Mouse (Mus musculus): ENCODE results near the gene Gpc5. TPM values are rescaled to one million over a fixed set of nuclear protein-coding genes. Genes with fewer than 3 reads are reported as not detected.

Gene Gpc5
- polyA plus RNA-seq, 1 experiment from 2014 or later = 1.4 TPM

GRCm38 (mm10) chr14:115118626-115119025 is 26.6 kb downstream of the Gpc5 start:
- H3K27ac ChIP-seq = no peak overlapping the region
- H3K9ac ChIP-seq = no peak overlapping the region
- H3K4me3 ChIP-seq = no peak overlapping the region
- H3K36me3 ChIP-seq = no peaks in the 10 kb centered on the region
- H3K27me3 ChIP-seq = no peaks in the 10 kb centered on the region
- ATAC-seq (ENCODE audit: insufficient number of reproducible peaks, insufficient read depth, low FRiP score, low TSS enrichment) = no peak
- no peaks in the 10 kb centered on the region for H3K9me3 ChIP-seq
- H3K4me1 ChIP-seq = no peaks in the 10 kb centered on the region
- WGBS = 79% methylated on average over 9 of the region's 9 CpGs
- no peak overlapping the region for H3K4me2 ChIP-seq (replicated peaks)

GRCm38 (mm10) chr14:115148821-115149220 is 56.8 kb downstream of the Gpc5 start:
- 77% methylated on average over 3 of the region's 3 CpGs for WGBS
- Histone ChIP-seq H3K27ac (no peak overlapping the region), H3K9ac (no peak overlapping the region), H3K9me3 (no peaks in the 10 kb centered on the region), H3K4me2 (replicated peaks) (no peak overlapping the region), H3K36me3 (no peaks in the 10 kb centered on the region), H3K4me1 (no peaks in the 10 kb centered on the region), H3K27me3 (no peaks in the 10 kb centered on the region), H3K4me3 (no peak overlapping the region)
- no peak for ATAC-seq (ENCODE audit: insufficient number of reproducible peaks, insufficient read depth, low FRiP score, low TSS enrichment)

- Histone ChIP-seq H3K36me3 (no peaks in the 10 kb centered on the region), H3K4me3 (no peak overlapping the region), H3K27me3 (no peaks in the 10 kb centered on the region), H3K27ac (no peak overlapping the region), H3K9ac (no peak overlapping the region), H3K9me3 (no peaks in the 10 kb centered on the region), H3K4me2 (replicated peaks) (no peak overlapping the region), H3K4me1 (no peaks in the 10 kb centered on the region)
- 58% methylated on average over 4 of the region's 4 CpGs for WGBS
- no peak for ATAC-seq (ENCODE audit: insufficient number of reproducible peaks, insufficient read depth, low FRiP score, low TSS enrichment)
Measured at GRCm38 (mm10) chr14:115156597-115156996, 64.6 kb downstream of the Gpc5 start.

DNA sequence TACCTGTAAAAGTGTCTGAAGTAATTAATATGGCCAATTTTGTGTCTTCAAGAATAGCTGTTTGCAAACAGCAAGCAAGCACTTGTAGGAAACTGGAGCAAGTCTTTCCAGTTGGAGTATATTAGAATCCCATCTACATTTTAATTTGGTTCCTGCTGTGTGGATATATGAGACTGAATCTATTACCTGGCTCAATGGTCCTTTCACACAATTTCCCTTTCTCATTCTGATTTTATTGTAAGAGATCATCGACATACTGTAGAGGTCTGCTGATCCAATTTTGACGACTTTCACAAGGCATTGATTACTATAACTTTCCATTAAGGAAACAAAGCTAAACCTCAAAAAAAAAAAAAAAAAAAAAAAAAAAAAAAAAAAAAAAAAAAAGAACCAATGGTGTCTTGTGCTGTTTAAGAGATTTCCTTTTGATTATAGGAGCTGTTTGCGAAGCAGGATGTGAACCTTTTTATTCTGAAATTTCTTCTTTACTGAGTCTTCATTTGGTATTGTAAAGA is 85.4 kb downstream of the Gpc5 start:
- Histone ChIP-seq H3K4me1 (no peaks in the 10 kb centered on the region), H3K27ac (no peak overlapping the region), H3K36me3 (no peaks in the 10 kb centered on the region), H3K27me3 (no peaks in the 10 kb centered on the region), H3K9ac (no peak overlapping the region), H3K9me3 (no peaks in the 10 kb centered on the region), H3K4me3 (no peak overlapping the region), H3K4me2 (replicated peaks) (no peak overlapping the region)
- ATAC-seq (ENCODE audit: insufficient number of reproducible peaks, insufficient read depth, low FRiP score, low TSS enrichment) = no peak
- 59% methylated on average over 3 of the region's 3 CpGs for WGBS

DNA sequence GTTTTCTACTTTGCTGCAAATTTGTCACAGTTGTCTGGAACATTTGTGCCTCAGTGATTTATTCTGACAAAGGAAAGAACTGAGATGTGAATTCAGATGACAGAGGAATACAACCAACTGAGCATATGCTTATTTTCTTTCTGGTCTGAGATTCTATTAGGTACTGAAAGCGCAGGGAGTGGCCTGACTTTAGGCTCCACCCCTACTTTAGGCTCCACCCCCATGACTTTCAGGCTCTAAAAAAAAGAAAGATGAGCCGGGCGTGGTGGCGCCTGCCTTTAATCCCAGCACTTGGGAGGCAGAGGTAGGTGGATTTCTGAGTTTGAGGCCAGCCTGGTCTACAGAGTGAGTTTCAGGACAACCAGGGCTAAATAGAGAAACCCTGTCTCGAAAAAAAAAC is 87.9 kb downstream of the Gpc5 start:
- no peaks in the 10 kb centered on the region for H3K27me3 ChIP-seq
- no peak overlapping the region for H3K9ac ChIP-seq
- H3K4me1 ChIP-seq = no peaks in the 10 kb centered on the region
- no peak for ATAC-seq (ENCODE audit: insufficient number of reproducible peaks, insufficient read depth, low FRiP score, low TSS enrichment)
- no peaks in the 10 kb centered on the region for H3K9me3 ChIP-seq
- no peaks in the 10 kb centered on the region for H3K36me3 ChIP-seq
- no peak overlapping the region for H3K27ac ChIP-seq
- H3K4me3 ChIP-seq = no peak overlapping the region
- H3K4me2 ChIP-seq (replicated peaks) = no peak overlapping the region
- 73% methylated on average over 5 of the region's 5 CpGs for WGBS

DNA sequence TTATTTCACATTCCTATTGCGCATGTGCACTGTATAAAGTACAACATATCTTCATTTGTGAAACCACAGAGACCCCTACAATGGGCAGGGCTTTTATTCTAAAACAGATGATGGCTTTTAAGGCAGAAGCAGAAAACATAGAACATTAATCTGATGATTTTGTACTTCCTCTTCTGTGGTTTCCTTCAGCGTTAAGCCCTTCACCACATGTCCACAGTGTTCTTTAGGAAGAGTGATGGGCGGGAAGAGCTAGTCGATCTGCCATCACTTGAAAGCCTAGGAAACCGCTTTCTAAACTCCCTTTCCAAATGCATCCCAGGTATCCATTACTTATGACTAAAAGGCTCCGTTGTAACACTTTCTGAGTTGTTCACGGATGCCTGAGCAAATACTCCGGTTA is 96.2 kb downstream of the Gpc5 start:
- H3K9me3 ChIP-seq = no peaks in the 10 kb centered on the region
- 70% methylated on average over 8 of the region's 8 CpGs for WGBS
- no peaks in the 10 kb centered on the region for H3K36me3 ChIP-seq
- no peaks in the 10 kb centered on the region; the same call in 1 of the 2 replicates for H3K27me3 ChIP-seq
- no peaks in the 10 kb centered on the region for H3K4me1 ChIP-seq
- H3K9ac ChIP-seq = no peak overlapping the region
- H3K4me3 ChIP-seq = no peak overlapping the region
- no peak overlapping the region for H3K27ac ChIP-seq
- ATAC-seq (ENCODE audit: insufficient number of reproducible peaks, insufficient read depth, low FRiP score, low TSS enrichment) = no peak
- H3K4me2 ChIP-seq (replicated peaks) = no peak overlapping the region

- no peak for ATAC-seq (ENCODE audit: insufficient number of reproducible peaks, insufficient read depth, low FRiP score, low TSS enrichment)
- Histone ChIP-seq H3K36me3 (no peaks in the 10 kb centered on the region), H3K9ac (no peak overlapping the region), H3K4me3 (no peak overlapping the region), H3K4me2 (replicated peaks) (no peak overlapping the region), H3K9me3 (no peaks in the 10 kb centered on the region), H3K4me1 (no peaks in the 10 kb centered on the region), H3K27ac (no peak overlapping the region), H3K27me3 (no peaks in the 10 kb centered on the region)
- WGBS = 75% methylated on average over 5 of the region's 5 CpGs
Measured at GRCm38 (mm10) chr14:115228075-115228474, 136.1 kb downstream of the Gpc5 start.

- H3K9me3 ChIP-seq = no peaks in the 10 kb centered on the region
- peaks cover 5% of the 10 kb centered on the region; the same call in 1 of the 2 replicates for H3K4me1 ChIP-seq
- ATAC-seq (ENCODE audit: insufficient number of reproducible peaks, insufficient read depth, low FRiP score, low TSS enrichment) = no peak
- no peak overlapping the region for H3K9ac ChIP-seq
- no peak overlapping the region for H3K4me3 ChIP-seq
- no peaks in the 10 kb centered on the region for H3K27me3 ChIP-seq
- H3K4me2 ChIP-seq (replicated peaks) = no peak overlapping the region
- 29% methylated on average over 4 of the region's 4 CpGs for WGBS
- H3K36me3 ChIP-seq = no peaks in the 10 kb centered on the region
- no peak overlapping the region for H3K27ac ChIP-seq
Measured at GRCm38 (mm10) chr14:115236387-115236786, 144.4 kb downstream of the Gpc5 start.

DNA sequence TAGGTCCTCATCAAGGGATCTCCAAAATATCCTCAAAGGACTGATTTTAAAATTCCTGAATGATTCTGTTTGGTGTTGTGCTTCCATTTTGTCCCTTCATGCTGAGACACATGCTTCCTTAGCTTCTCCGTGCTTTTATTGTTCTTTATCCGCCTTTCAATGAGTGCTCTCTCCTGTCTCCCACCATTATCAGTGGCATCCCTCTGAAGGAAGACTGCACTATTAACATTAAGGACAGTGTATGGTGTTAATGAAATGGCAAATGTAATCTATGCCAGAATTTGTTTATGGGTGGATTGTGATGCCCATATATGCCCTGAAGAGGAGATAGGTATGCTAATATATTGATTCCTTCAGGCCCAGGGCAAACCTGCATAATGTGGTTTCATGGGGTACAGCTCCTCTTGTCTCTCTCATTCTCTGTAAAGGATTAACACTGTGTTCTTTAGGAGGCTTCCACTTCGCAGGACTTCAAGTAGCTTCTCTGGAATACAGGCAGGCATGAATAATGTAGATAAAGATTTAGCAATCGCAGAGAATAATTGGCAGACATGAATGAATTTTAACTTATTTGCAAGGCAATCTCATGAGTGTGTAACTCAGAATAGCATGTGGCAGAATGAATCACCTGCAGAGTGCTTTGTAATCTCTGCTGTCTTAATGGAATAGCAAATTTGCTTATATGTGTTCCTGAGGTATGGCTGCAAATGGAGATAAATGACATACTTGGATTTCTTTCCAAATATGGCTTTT is 148.8 kb downstream of the Gpc5 start:
- Histone ChIP-seq H3K4me3 (no peak overlapping the region), H3K36me3 (no peaks in the 10 kb centered on the region), H3K27ac (no peak overlapping the region), H3K4me2 (replicated peaks) (no peak overlapping the region), H3K9me3 (no peaks in the 10 kb centered on the region), H3K27me3 (no peaks in the 10 kb centered on the region), H3K4me1 (peaks cover 5% of the 10 kb centered on the region; the same call in 1 of the 2 replicates), H3K9ac (no peak overlapping the region)
- WGBS = 75% methylated on average over 4 of the region's 4 CpGs
- no peak for ATAC-seq (ENCODE audit: insufficient number of reproducible peaks, insufficient read depth, low FRiP score, low TSS enrichment)

DNA sequence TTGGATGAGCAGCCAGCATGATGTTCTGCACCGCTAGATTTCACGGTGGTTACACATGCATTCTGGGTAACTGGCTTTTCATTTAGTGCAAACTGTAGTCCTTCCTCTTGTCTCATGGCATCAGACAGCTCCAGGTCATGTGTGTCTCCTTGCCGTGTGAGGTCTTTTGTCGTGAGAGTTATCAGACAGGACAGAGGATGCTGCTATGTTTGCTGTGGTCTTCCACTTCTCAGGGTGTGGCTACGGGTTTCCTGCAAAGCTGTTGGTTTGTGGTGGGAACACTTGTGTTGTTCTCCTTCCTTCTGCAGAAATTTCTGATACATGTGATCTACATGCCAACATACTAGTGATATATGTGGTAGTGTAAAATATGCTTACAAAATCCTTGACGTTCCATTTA is 158.5 kb downstream of the Gpc5 start:
- no peak for ATAC-seq (ENCODE audit: insufficient number of reproducible peaks, insufficient read depth, low FRiP score, low TSS enrichment)
- Histone ChIP-seq H3K27me3 (no peaks in the 10 kb centered on the region; the same call in 1 of the 2 replicates), H3K4me2 (replicated peaks) (no peak overlapping the region), H3K9ac (no peak overlapping the region), H3K4me3 (no peak overlapping the region), H3K36me3 (no peaks in the 10 kb centered on the region), H3K4me1 (no peaks in the 10 kb centered on the region), H3K27ac (no peak overlapping the region), H3K9me3 (no peaks in the 10 kb centered on the region)
- 95% methylated on average over 6 of the region's 6 CpGs for WGBS

GRCm38 (mm10) chr14:115251791-115252190 is 159.8 kb downstream of the Gpc5 start:
- H3K27me3 ChIP-seq = no peaks in the 10 kb centered on the region; the same call in 1 of the 2 replicates
- no peak for ATAC-seq (ENCODE audit: insufficient number of reproducible peaks, insufficient read depth, low FRiP score, low TSS enrichment)
- H3K9me3 ChIP-seq = no peaks in the 10 kb centered on the region
- H3K4me1 ChIP-seq = no peaks in the 10 kb centered on the region
- WGBS = 65% methylated on average over 5 of the region's 5 CpGs
- no peak overlapping the region for H3K4me3 ChIP-seq
- no peak overlapping the region for H3K27ac ChIP-seq
- no peaks in the 10 kb centered on the region for H3K36me3 ChIP-seq
- H3K4me2 ChIP-seq (replicated peaks) = no peak overlapping the region
- H3K9ac ChIP-seq = no peak overlapping the region

GRCm38 (mm10) chr14:115253155-115253554 is 161.1 kb downstream of the Gpc5 start:
- WGBS = 88% methylated on average over 3 of the region's 3 CpGs
- no peak for ATAC-seq (ENCODE audit: insufficient number of reproducible peaks, insufficient read depth, low FRiP score, low TSS enrichment)
- Histone ChIP-seq H3K4me1 (no peaks in the 10 kb centered on the region), H3K4me3 (no peak overlapping the region), H3K4me2 (replicated peaks) (no peak overlapping the region), H3K9ac (no peak overlapping the region), H3K27ac (no peak overlapping the region), H3K36me3 (no peaks in the 10 kb centered on the region), H3K9me3 (no peaks in the 10 kb centered on the region), H3K27me3 (no peaks in the 10 kb centered on the region; the same call in 1 of the 2 replicates)
